Mouse (Mus musculus): ENCODE data around the gene Pcnx3.
A peak's percentile ranks its signal among the peaks of the same experiment; 100 is the strongest.

The Pcnx3 gene

DNA sequence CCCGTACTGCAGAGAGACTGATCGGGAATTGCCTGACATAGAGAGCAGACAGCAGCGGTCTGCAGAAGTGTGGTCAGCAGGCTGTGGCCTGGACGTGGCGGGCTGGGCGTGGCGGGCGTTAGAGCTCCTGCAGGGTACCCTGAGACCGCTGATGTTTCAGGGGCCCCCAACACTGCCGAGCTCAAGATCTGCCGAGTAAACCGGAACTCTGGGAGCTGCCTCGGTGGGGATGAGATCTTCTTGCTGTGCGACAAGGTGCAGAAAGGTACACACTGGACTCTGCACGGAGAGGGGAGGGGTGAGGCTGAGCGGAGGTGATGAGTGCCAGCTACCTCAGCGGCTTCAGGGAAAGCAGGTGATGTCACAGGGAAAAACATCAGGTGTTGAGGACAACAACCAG, 47.7 kb downstream of the Pcnx3 start:
- DNase-seq (ENCODE audit: low spot score in 2 of 2) = no peak

- DNase-seq (ENCODE audit: low spot score in 2 of 2) = no peak
Observed at GRCm38 (mm10) chr19:5640339-5640738, 48.4 kb downstream of the Pcnx3 start.

- DNase-seq (ENCODE audit: low spot score in 2 of 2) = no peak
Observed at GRCm38 (mm10) chr19:5638416-5639005, 50.2 kb downstream of the Pcnx3 start.

GRCm38 (mm10) chr19:5637069-5638047, 51.4 kb downstream of the Pcnx3 start, which contains the start of gene Rela:
TSS of gene Rela (plus strand) at chr19:5637483.
- peak; percentile 87 to 90 for DNase-seq (ENCODE audit: low spot score in 2 of 2)

GRCm38 (mm10) chr19:5636571-5637041, 52.1 kb downstream of the Pcnx3 start:
- no peak for DNase-seq (ENCODE audit: low spot score in 2 of 2)

DNA sequence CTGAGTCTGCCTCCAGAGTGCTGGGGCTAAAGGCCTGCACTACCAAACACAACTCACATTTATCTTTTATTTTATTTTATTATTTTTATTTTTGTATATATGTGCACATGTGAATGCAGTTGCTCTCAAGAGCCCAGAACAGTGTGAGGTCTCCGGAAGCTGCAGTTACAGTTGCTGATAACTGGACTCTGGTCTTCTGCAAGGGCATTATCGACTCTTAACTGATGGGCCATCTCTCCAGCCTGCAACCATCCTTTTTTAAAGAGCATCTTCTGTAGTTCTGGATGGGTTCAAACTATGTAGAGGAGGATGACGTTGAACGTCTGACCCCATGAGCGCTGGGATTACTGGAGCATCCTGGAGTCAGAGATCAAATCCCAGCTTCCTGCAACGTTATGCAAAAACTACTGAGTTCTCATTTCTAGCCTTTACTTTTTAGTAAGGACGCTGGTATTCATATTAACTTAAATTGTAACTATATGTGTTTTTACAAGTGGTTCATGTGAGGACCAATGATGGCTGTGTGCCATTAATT, 52.6 kb downstream of the Pcnx3 start:
- no peak for DNase-seq (ENCODE audit: low spot score in 2 of 2)

DNA sequence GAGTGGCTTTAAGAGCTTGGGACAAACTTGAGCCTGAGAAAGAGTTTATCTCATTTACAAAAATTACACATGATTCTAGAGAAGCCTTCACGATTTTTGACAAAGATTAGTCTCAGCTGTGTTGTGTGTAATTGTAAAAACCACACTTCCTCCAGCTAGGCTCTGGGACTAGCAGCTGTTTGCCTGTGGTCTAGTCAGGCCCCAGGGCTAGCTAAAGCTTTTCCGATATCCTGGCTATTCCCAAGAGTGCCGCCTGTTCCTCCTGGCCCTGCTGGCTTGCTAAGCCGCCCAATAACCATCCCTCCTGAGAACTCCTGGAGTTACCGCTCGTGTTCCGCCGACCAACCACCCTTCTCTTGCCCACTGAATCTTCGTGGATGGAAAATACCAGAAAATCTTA, 56.6 kb downstream of the Pcnx3 start:
- DNase-seq (ENCODE audit: low spot score in 2 of 2) = no peak

DNA sequence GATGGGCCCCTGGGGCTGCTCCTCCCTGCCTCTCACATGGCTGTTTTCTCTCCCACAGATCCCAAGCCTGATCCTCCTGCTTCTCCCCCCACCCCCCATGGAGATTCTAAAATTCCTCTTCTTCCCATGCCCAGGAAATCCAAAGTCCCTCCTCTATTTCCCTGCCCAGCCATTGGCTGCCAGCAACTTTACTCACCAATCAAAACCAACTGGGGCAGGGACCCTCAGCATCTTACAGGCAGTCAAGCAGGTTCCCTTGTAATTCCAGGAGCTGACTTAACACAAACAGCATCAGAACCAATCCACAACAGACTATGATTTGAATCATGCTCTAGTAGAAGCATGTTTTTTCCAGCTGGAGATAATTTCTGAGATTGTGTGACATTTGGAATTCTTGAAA, 58.8 kb downstream of the Pcnx3 start:
- DNase-seq (ENCODE audit: low spot score in 2 of 2) = no peak

- DNase-seq (ENCODE audit: low spot score in 2 of 2) = no peak
Observed at GRCm38 (mm10) chr19:5625311-5625710, 63.4 kb downstream of the Pcnx3 start.

GRCm38 (mm10) chr19:5621884-5622283, 66.8 kb downstream of the Pcnx3 start:
- no peak for DNase-seq (ENCODE audit: low spot score in 2 of 2)

DNA sequence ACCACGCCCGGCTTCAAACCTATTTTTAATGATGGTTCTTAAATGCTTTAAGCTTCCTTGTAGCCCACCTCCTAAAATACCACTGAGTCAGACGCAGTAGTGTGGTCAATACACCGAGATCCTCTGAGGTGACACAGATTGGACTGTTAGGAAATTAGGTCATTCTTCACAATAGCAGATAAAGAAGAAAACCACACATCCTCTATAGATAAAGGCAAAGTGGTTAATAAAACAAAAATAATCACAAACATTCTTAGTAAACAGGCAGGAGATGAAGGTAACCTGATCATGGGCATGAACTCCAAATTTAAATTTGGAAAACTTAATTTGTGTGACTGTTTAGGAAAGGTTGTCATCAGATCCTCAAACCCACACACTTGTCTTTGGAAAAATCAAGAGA, 68.7 kb downstream of the Pcnx3 start:
- no peak for DNase-seq (ENCODE audit: low spot score in 2 of 2)

GRCm38 (mm10) chr19:5614953-5615352, 73.8 kb downstream of the Pcnx3 start:
- DNase-seq (ENCODE audit: low spot score in 2 of 2) = no peak
